Mouse (Mus musculus): ENCODE measurements around the gene Fam104a.
A peak's percentile ranks its signal among the peaks of the same experiment; 100 is the strongest.

DNA sequence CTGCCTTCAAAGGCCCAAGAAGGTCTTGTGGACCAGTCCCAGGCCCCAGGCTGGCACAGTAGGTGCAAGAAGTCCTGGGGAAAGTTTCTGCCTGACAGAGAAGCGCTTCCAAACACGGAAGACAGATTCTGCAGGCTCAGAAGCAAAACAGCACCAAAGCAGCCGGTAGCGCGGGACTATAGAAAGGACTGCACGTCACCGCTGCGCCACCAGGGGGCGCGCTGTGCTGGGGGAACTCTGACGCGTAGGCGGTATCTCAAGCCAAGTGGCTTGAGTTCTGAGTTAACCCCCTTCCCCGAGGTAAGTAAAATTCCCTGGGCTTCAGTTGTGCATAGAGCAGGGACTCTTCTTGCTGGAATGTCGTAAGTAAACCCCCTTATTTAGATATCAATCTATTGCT, 35.8 kb downstream of the Fam104a start:
- TF ChIP-seq CTCF (IDR thresholded peaks at IDR 0.05; ENCODE audit: low read depth, low read length), result peak; percentile 93
- no peak for TF ChIP-seq POLR2A (IDR thresholded peaks at IDR 0.05; ENCODE audit: borderline replicate concordance, low read depth, low read length)

Data from bone marrow macrophage, adult 2 months (primary cell).